Mouse (Mus musculus) right cerebral cortex, postnatal 4 days (tissue): ENCODE measurements at regions not wholly inside any gene's neighbourhood (a gene's known extent, or its start where the extent isn't known, plus 50 kb on each side); places are given as distances from the start of the nearest gene placed in this dataset.
"Not testable (repeated sequence)": the region's sequence is repeated elsewhere in the genome, so short reads cannot be mapped to it uniquely, and the experiment has no call there.

Experiments used
- DNase-seq: peaks from one replicate; pipeline ENCODE4 v3.0.0-alpha.2; 2022

DNA sequence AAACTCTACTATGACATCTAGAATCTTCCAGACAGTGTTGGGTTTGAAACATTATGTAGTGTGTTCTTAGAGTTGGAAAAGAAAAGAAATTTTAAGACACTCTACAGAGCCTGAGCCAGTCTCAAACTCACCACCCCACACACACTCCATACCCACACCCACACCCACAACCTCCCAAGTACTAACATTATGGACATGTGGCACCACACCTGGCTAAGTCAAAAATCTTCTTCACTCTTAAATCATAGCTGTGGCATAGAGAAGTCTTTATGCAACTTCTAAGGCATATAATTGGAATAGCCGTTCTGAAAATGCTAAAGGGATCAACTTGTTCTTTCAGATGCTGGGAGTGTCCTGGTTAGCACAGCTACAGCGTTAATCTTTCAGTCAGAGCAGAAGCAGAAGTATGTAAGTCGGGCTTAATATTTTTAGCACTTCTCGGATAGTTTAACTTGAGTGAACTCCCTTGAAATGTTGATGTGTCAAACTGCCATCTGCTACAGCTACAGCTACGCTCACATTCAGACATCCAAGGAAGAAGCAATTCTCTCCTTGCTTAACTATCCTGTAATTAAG lies 68.6 kb upstream of the Creb1 start:
- no peak for DNase-seq

DNA sequence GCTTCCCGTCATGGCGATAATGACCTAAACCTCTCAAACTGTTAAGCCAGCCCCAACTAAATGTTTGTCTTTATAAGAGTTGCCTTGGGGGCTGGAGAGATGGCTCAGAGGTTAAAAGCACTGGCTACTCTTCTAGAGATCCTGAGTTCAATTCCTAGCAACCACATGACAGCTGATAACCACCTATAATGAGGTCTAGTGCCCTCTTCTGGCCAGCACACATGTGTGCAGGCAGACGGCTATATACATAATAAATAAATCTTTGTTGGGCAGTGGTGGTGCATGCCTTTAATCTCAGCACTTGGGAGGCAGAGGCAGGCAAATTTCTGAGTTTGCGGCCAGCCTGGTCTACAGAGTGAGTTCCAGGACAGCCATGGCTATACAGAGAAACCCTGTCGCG lies 70.8 kb upstream of the Creb1 start:
- not testable (repeated sequence) for DNase-seq

DNA sequence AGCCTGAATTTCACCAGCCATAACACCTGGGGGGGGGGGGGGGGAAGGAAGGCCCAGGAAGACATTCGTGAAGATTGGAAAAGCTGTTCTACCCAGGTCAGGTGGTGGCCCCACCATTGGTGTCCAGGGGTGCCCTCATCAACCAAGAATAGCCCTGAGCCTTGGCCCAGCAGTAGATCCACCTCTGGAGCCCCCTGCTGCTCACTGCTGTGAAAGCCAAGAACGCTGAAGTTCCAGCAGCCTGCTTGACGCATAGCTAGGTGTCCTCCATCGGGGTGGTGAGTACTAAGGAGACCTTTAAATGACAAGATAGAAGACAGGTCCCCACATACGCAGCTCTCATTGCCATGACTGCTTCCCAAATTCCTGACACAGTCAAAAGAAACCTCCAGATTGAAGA lies 74.6 kb upstream of the Creb1 start:
- no peak for DNase-seq

- no peak for DNase-seq
These were observed 83.3 kb upstream of the Creb1 start for GRCm38 (mm10) chr1:64449141-64449540.

DNA sequence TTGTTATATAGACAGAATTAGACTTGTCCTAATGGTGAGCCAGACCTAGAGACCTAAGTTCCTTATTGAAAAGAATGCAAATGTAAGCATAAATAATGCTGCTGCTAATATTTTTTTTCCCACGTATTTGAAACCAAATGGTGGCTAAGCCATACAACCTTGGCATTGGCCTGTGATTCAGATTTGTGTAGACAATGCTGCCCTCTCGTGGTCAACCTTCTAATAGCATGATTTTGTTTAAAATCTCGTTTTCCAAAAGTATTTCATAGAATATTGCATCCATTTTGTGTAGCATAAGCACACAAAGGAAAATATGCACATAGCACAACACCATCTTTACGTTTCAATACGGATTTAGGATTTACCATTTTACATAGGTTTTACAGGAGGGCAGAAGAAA lies 84.4 kb upstream of the Creb1 start:
- peak; percentile 77 for DNase-seq

DNA sequence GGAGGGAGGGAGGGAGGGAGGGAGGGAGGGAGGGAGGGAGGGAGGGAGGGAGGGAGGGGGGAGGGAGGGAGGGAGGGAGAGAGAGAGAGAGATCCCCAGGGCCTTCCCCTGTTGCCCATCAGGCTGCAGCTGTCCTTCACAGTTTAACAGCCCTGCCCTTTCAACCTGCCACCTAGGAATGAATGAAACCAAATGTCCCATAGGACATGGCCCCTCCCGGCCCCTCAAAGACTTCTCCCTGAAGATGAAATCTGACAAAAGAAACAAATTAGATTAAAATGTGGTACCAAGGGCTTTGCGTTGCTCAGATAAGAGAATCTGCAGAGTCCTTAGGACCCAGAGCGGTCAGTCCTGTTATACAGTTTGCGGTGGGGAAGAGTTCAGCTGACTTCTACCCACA lies 86.0 kb upstream of the Creb1 start:
- DNase-seq, result no peak

DNA sequence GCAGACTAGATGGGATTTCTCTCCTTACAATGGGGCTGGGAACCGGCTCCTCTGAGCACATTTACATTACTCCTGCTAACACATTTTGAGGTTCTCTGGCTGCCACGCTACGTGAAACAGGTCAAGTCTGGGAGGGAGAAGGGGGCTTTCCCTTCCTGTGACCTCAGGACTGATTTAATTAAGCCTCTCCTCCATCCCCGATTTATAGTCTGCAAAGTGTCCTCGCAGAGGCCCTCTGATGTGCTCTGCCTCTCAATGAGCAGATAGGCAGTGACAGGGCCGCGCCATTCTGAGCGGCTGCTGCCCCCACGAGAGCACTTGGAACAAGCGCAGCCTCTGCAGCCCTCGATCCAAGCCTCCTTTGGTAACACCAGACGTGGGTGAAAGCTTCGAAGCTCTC lies 86.5 kb upstream of the Creb1 start:
- peak; percentile 79 for DNase-seq

DNA sequence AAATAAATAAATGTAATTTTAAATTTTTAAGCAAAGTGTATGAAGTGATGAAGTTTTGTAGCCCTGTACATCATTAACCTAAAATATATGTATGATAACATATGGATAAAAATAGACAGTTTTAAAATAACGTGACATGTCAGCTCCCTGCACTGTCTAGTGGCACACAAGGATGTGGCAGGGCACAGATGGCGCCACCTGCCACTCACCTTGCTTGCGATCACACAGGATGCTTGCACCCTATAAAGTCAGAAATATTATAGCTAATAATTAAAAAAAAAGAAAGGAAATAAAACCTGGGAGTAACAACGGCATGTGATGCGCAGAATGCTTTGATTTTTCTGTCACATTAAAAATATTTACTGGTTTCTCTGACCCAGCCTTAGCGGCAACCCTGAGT lies 89.0 kb upstream of the Creb1 start:
- no peak for DNase-seq

- no peak for DNase-seq
These were observed 90.1 kb upstream of the Creb1 start for GRCm38 (mm10) chr1:64442179-64442874.

GRCm38 (mm10) chr1:64423256-64423655 lies 109.2 kb upstream of the Creb1 start:
- no peak for DNase-seq

DNA sequence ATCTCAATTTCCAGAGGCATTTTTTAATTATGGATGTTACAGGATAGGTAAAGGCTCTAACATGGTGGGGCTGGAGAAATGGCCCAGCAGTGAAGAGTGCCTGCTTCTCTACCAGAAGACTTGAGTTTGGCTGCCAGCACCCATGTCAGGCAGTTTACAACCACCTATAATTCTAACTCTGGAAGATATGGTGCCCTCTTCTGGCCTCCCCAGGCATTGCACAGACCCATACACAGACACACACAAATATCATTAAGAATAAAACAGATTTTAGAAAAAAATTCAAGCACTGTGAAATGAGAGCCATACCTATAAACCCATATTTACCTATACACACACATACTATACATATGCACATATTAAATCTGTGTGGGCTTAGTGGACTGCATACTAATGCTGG lies 113.9 kb upstream of the Creb1 start:
- DNase-seq, result no peak

- no peak for DNase-seq
These were observed 116.5 kb upstream of the Creb1 start for GRCm38 (mm10) chr1:64415906-64416305.

DNA sequence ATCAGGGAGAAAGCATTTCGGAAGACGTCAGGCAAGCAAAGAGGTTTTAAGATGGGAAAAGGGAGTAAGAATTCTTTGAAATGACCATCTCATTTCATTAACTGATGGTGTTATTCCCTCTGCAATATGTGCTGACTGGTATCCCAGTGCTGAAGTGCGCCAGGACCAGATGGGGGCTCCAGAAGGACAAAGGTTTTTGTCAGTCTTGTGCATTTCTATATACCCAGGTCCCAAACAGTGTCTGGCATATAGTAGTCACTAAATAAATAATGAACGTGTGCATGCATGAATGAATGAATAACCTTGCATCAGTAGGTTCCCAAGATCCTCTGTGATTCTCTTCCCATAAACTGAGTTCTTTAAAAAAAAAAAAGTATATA lies 119.3 kb upstream of the Creb1 start:
- DNase-seq, result no peak

- no peak for DNase-seq
These were observed 119.8 kb upstream of the Creb1 start for GRCm38 (mm10) chr1:64412481-64413180.

GRCm38 (mm10) chr1:64411851-64412480 lies 120.5 kb upstream of the Creb1 start:
- no peak for DNase-seq

DNA sequence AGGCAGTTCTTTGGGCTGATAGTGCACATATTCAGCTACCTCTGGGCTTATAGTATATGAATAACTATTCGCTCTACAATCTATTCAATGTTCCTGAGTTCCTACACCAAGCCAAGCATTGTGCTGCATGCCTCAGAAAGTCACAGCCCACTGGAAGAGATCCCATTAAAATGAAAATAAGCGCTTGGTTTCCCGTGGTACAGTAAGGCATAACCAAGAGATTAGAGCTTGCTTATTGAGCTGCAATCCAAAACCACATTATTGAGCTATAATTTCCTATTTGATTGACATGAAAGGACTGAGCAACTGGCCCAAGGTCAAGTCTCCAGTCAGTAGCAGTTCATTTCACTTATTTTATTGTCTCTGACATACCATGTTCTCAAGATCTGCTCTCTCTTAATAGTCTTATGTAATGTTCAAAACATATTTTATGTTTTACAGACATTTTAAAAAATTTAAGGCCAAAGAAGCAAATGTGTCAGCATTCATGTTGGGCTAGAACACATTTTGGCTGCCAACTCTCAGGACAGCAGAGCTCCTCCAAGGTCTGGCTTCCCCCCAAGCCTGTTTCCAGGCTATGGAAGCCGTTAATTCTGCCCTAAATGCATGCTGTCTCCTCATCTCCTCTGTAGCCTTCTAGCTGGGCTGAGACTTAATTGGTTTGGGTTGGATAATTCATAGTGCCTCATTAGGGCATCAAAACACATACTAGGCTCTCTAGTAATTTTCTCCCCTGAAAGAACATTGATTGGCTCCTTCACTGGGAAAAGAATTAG lies 123.5 kb upstream of the Creb1 start:
- DNase-seq, result peak; percentile 35

- no peak for DNase-seq
These were observed 140.9 kb upstream of the Creb1 start for GRCm38 (mm10) chr1:64391525-64391924.

- no peak for DNase-seq
These were observed 151.2 kb upstream of the Creb1 start for GRCm38 (mm10) chr1:64381264-64381663.

DNA sequence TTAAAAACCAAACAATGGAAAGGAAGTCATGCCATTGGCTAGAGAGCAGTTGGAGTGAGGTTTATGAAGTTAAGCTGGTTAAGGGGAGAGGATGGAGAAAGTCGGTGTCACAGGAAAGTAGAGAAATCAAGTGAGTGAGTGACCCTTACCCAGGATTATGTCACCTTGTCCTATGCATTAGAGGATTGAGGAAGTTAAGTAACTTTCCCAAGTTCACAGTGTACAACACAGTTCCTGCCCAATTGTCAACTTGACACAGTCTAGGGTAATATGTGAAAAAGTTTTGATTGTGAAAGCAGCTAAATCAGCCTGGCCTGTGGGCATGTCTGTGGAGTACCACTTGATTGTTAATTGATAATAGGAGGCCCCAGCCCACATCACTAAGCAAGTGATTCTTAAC lies 156.0 kb upstream of the Creb1 start:
- DNase-seq, result not testable (repeated sequence)

GRCm38 (mm10) chr1:64374286-64375071 lies 158.0 kb upstream of the Creb1 start:
- no peak for DNase-seq

DNA sequence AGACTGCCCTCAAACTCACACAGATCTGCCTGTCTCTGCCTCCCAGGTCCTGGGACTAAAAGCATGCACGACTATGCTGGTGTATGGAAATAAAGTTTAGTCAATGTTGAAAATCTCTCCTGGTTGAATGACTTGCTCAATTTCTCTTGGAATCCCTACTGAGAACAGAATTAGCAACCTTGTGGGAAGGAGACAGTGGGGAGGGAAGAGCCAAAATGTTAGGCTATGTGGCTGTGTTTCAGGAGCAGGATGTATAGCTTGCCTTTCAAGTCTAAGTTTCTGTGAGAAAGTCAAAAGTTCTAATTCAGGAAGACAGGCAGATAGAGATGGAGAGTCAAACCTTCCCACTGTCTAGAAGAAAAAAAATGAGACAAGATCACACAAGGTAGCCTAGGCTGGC lies 168.3 kb upstream of the Creb1 start:
- no peak for DNase-seq

DNA sequence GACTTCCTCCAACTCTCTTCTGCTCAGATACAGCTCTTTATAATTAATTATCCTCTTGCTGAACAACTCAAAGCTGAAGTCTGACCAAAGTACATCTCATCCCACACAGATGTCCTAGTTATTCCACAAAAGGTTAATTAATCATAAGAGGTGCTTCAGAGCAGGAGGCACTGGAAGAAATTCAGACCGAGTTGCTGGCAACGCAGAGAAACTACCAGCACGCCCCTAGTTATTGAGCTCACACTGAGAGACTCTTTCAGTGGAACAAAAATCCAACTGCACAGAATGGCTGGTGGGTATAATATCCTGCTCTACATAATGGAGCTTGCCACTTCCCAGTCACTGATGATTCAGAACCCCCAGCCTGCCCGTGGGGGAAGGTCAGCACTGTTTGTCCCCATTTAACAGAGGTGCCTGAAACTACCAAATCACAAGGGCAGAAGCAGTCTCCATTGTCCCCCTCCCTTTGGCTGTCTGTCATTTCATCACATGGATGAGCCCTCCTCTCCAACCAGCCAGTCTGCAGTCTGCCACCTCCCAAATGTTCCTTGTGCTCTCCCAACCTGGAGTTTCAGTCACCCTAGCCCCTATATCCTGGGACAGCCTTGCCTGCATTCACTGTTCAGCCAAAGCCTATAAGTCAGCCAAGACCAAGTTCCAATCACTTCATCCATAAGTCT lies 170.3 kb upstream of the Creb1 start:
- no peak for DNase-seq
